Mouse (Mus musculus): ENCODE results near the gene Tex14. TPM values are rescaled to one million over a fixed set of nuclear protein-coding genes. Genes with fewer than 3 reads are reported as not detected.
A peak's percentile ranks its signal among the peaks of the same experiment; 100 is the strongest.

The Tex14 gene
- total and polyA plus RNA-seq, 3 experiments = 0.42 TPM; not detected in 1

GRCm38 (mm10) chr11:87592713-87593598, 188.1 kb downstream of the Tex14 start:
- Histone ChIP-seq H3K9me3 (replicated peaks; ENCODE audit: insufficient read depth, low read length) (no peaks in the 10 kb centered on the region), H3K36me3 (ENCODE audit: control insufficient read depth in 1 of 2, insufficient read depth in 2 of 2, low read length in 2 of 2) (peaks cover 0 to 13% of the 10 kb centered on the region in 2 experiments; a peak in 2 of 4 replicates), H3K27me3 (ENCODE audit: control insufficient read depth in 1 of 2, insufficient read depth in 2 of 2, low read length in 2 of 2) (no peaks in the 10 kb centered on the region), H3K27ac (ENCODE audit: control insufficient read depth, low read depth, low read length) (peak overlapping the region; percentile 56), H3K9ac (ENCODE audit: control insufficient read depth, low read depth, low read length, poor library complexity, severe bottlenecking) (peak overlapping the region; percentile 69), H3K4me1 (ENCODE audit: control insufficient read depth in 1 of 2, insufficient read depth in 2 of 2, low read length in 2 of 2) (peaks cover 5 to 17% of the 10 kb centered on the region in 2 experiments; a peak in 3 of 4 replicates), H3K4me3 (ENCODE audit: control insufficient read depth in 1 of 2, insufficient read depth in 1 of 2, low read depth in 2 of 2, low read length in 2 of 2) (peak overlapping the region; percentile 65 to 83), H3K79me2 (ENCODE audit: control insufficient read depth, insufficient read depth, low read length, poor library complexity) (peaks cover 26% of the 10 kb centered on the region)
- DNase-seq (ENCODE audit: low read depth, low spot score) = peak; percentile 48
- peak; percentile 50 for TF ChIP-seq ZNF384 (IDR thresholded peaks at IDR 0.05; ENCODE audit: low read depth, low read length)
- TF ChIP-seq POLR2A (IDR thresholded peaks at IDR 0.05; ENCODE audit: control insufficient read depth in 1 of 2, insufficient read depth in 1 of 2, low read depth in 1 of 2, low read length in 2 of 2, poor library complexity in 1 of 2) = 0 out of 4 replicates have a peak, but pooled peaks of 1 of the 2 experiments have one; percentile 4
- no peak for TF ChIP-seq MEF2A (IDR thresholded peaks at IDR 0.05; ENCODE audit: extremely low read depth, insufficient replicate concordance, low read depth, low read length, poor library complexity, severe bottlenecking)
- TF ChIP-seq MAFK (IDR thresholded peaks at IDR 0.05; ENCODE audit: borderline replicate concordance, low read depth, low read length) = peak; percentile 64; the same call in 1 of the 2 replicates

- Histone ChIP-seq H3K27ac (ENCODE audit: control insufficient read depth, low read depth, low read length) (no peak overlapping the region), H3K27me3 (ENCODE audit: control insufficient read depth in 1 of 2, insufficient read depth in 2 of 2, low read length in 2 of 2) (no peaks in the 10 kb centered on the region), H3K36me3 (ENCODE audit: control insufficient read depth in 1 of 2, insufficient read depth in 2 of 2, low read length in 2 of 2) (peaks cover 2 to 10% of the 10 kb centered on the region in 2 experiments), H3K4me3 (ENCODE audit: control insufficient read depth in 1 of 2, insufficient read depth in 1 of 2, low read depth in 2 of 2, low read length in 2 of 2) (no peak overlapping the region), H3K79me2 (ENCODE audit: control insufficient read depth, insufficient read depth, low read length, poor library complexity) (peaks cover 26% of the 10 kb centered on the region), H3K9ac (ENCODE audit: control insufficient read depth, low read depth, low read length, poor library complexity, severe bottlenecking) (no peak overlapping the region), H3K9me3 (replicated peaks; ENCODE audit: insufficient read depth, low read length) (no peaks in the 10 kb centered on the region), H3K4me1 (ENCODE audit: control insufficient read depth in 1 of 2, insufficient read depth in 2 of 2, low read length in 2 of 2) (peaks cover 3 to 11% of the 10 kb centered on the region in 2 experiments; a peak in 3 of 4 replicates)
- TF ChIP-seq GATA1 (IDR thresholded peaks at IDR 0.05; ENCODE audit: low read depth, low read length) (no peak), JUND (IDR thresholded peaks at IDR 0.05; ENCODE audit: low read depth, low read length) (no peak), MYB (IDR thresholded peaks at IDR 0.05; ENCODE audit: low read depth, low read length) (no peak), MAZ (IDR thresholded peaks at IDR 0.05; ENCODE audit: low read depth, low read length) (no peak), SMC3 (IDR thresholded peaks at IDR 0.05; ENCODE audit: low read depth, low read length) (no peak), ZMIZ1 (IDR thresholded peaks at IDR 0.05; ENCODE audit: low read depth, low read length) (no peak), HCFC1 (IDR thresholded peaks at IDR 0.05; ENCODE audit: low read depth, low read length) (no peak), RAD21 (IDR thresholded peaks at IDR 0.05; ENCODE audit: low read depth, low read length) (no peak), ZKSCAN1 (IDR thresholded peaks at IDR 0.05; ENCODE audit: low read depth, low read length) (no peak), TCF12 (IDR thresholded peaks at IDR 0.05; ENCODE audit: low read depth, low read length) (no peak)
- DNase-seq (ENCODE audit: low read depth, low spot score) = no peak
These were observed 190.5 kb downstream of the Tex14 start for GRCm38 (mm10) chr11:87595327-87595841.
